Mouse (Mus musculus): Measurements from ENCODE around the gene Vwa1. TPM values are rescaled to one million over a fixed set of nuclear protein-coding genes. Genes with fewer than 3 reads are reported as not detected.

The Vwa1 gene
- total RNA-seq, 2 experiments from 2014 or later, result 10.4 to 11.9 TPM

DNA sequence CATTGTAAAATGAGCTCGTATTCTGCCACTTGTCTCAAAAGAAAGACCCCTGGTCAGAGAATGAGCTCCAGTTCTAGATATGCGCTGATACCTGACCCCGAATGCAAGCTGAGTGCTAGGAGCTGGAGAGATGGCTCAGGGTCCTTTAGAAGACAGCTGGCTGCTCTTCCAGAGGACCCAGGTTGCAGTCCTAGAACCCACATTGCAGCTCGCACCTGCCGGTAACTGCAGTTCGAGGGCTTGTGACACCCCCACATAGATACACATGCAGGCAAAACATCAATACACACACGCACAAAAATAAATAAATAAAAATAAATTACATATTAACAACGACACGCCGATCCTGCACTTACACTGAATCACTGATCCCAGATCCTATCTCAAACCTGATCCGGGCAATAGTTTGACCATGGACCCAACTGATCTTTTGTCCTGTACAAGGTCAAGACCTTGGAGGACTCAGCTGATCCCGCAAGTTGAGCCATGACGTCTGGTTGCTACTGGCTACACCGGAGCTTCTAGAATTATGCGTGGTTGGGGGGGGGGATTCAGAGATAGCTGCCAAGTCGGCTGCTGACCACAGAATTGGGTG lies 9.1 kb upstream of the Vwa1 start:
- no peak for DNase-seq (ENCODE audit: low spot score in 2 of 2)

DNA sequence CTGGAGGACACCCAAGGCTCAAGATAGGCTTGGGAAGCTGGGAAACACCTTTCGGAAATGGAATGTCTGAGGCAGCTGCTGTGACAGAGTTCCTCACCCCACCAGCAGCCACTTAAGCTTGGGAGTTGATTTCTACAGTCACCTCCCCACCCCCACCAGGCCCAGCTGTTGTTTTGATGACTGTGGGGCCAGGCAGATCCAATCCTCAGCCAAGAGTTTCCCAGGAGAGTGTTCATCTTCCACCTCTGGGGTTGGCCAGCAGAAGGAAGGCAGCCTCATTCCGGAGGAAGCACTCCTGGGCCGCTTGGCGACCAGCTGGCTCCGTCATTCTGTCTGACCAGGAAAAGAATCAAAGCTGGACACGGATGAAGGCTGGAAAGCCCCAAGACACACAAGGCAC lies 6.4 kb upstream of the Vwa1 start:
- no peak for DNase-seq (ENCODE audit: low spot score in 2 of 2)

DNA sequence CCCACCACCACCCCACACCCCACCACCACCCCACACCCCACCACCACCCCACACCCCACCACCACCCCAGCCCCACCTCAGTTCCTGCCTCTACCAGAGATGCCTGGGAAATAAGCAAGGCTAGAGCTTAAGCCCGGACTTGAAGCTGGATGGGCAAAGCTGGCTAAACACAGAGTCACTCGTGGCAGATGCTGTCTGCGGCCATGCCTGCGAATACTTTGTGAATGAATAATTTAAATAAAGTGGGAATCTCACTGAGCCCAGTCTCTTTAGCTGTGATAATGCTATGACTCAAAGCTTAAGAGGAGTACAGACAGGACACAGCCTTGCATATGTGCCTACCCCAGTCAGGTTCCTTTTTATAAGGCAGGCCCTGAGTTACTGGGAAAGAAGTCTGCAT lies 5.0 kb upstream of the Vwa1 start:
- DNase-seq (ENCODE audit: low spot score in 2 of 2), result no peak

DNA sequence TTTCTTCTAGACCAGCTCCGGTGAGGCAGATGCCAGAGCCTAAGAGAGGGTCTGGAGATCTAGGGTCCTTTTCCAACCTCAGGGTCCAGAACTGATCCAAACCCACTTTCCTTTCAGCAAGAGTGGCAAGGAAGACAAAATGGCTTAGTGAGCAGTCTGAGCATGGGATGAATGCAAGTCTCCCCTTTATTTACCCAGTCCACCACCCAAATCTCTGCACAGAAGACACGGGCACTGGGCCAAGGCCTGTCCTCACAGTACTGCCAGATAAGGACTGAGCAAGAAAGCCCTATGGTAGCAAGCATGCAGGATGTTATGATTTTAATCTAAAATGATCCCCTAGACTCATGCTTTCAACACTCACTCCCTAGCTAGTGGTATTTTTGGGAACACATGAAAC lies 3.3 kb upstream of the Vwa1 start:
- DNase-seq (ENCODE audit: low spot score in 2 of 2), result no peak

DNA sequence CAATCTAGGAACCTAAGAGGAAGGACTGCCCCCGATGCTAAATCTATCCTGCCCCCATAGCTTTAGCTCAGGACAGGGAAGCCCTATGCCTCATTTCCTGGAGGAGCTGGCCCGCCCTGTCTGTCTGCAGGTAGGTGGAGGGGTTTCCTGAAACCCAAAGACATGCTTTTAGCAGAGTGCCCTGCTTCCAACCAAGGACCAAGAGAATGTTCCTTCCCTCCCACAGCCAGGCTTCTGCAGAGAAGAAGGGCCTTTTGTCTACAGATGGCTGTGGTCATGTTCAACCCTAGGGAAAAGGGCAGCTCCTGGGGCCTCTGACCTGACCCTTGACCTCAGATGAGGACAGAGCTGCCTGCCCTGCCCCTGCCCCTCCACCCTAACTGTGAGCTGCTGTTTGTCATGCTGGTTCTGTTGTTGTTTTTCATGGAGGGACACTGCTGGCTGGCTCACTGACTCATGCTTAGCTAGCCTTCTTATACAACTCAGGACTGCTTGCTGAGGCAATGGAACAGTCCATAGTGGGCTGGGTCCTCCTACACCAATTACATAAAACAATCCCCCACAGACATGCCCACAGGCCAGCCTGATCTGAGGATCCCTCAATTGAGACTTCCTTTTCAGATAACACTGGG lies 2.3 kb upstream of the Vwa1 start:
- no peak for DNase-seq (ENCODE audit: low spot score in 2 of 2)

DNA sequence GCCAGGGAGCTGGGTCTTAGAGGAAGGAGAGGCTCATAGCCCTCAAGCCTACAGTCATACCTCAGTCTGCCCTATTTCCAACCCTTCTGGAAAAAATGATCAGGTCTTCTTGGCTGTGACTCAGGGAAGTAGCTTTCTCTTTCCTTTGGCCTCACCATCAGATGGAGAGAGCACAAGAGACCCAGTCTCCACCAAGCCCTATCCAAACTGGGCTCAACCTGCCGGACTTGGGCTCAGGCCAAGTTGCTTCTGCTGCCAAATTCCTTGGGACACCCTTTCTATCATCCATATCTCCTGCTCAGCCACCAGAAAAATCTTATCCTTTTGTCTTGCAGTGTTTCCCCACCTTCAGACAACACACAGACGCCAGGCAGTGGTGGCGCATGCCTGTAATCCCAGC lies 1.4 kb upstream of the Vwa1 start:
- no peak for DNase-seq (ENCODE audit: low spot score in 2 of 2)

DNA sequence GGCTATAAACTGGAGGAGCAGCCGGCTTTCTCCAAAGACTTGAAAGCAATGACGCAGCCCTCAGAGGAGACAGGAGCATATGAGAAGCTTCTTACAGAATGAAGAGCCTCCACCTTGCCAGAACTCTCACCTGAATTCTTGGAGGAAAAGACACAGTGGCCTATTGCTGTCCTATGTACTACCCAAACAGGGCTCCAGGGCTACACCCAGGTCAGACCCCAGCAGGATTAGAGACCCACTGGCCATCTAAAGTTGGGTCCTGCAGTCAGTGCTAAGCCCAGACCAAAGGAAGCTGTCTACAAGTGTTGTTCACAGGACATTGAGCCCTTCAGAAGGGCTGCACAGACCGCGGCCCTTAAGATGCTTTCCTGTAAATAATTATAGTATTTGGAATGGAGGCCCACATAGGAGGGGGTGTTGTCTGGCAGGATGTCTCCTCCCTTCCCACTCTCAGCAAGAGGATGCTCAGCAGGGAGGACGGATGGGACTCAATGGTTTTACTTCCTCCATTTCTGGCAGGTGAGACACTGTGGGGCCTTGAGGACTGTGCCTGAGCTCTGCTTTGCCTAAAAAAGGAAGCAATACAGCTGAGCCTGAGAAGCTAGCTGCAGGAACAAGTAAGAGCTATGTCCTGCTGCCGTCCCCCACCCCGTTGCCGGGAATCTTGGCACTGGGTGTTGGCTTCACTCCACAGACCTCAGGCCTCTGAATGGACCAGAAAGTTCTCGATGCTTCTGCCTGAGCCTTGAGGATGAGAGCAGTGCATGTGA lies 658 bp upstream of the Vwa1 start:
- no peak for DNase-seq (ENCODE audit: low spot score in 2 of 2)

DNA sequence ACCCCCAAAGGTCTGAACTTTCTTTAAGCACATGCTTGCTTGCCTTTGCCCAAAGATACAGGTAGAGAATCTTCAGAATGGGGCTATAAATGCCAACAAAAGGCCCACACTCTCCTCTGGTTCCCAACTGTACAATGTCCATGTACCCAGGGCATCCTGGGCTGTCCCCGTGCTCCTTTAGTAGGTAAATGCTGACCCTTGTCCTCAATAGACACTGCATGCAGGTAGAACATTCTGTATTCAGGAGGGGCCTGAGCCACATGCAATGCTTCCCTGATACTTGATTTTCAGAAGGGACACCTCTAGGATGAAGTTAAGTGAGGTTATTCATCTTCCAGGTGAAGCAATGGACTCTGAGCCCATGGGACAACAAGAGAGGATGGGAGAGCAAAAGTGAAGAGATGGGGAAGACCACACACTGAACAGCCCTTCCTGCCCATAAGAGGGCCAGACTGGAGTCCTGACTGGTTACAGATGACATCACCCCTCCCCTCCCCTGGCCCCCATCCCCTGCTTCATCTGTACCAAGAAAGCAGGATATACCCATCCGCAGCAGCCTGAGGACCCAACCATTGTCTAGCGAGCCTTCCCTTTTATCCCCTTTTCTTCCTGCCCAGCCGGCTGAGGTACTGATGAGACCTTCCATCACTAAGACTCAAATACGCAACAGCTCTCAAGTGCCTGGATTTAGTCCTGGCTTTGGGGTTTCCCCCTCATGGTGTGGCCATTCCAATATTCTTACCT lies 991 bp downstream of the Vwa1 start:
- no peak for DNase-seq (ENCODE audit: low spot score in 2 of 2)

DNA sequence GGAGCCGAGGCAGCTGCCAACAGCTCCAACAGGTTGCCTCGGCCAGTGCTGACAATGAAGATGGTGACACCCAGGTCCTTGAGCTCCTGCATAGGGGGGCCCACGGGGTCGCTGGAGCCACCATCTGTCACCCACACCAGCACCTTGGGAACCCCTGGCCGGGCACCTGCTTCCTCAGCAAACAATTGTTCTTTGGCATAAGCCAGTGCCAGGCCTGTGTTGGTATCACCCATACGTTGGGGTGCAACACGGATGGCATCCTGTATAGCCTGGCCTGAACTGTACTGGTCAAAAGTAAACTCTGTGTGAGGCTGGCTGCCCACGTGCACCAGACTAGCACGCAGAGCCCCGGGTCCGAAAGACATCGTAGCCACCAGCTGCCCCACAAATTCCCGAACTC lies 1.7 kb downstream of the Vwa1 start:
- DNase-seq (ENCODE audit: low spot score in 2 of 2), result no peak

DNA sequence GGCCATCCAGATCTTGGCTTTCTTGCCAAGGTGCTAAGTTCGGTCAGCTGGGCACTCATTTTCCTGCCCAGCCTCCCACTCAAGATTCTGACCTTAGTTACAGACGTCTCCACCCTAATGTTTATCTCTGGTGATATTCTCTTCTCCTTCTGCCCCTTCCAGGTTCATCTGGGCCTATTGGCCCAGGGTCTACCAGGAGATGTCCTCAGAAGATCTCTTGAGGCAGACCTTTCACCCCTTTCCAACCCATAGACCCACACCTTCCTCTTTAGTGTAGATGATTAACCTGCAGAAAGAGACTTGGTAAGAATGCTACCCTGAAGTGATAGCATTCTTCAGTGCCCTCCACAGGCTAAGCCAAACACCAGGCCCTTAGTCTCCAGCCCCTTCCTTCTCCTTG lies 2.8 kb downstream of the Vwa1 start:
- DNase-seq (ENCODE audit: low spot score in 2 of 2), result no peak

DNA sequence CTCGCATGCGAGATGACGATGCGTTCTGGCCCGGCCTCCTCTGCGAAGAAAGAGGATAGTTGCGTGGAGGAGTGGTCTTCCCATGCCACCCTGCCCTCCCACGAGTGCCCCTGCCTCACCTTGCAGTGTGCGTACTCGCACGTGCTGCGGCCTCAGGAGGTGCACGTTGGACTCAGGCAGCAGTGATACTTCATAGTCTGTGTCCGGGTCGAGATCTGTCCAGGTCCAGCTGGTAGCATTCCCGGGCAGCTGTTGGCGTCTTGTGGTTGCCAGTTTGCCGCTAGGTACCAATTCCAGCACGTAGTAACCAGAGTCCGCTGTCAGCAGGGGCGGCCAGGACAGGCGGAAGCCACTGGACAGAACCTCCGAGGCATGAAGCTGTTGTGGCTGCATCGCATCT lies 3.9 kb downstream of the Vwa1 start:
- no peak for DNase-seq (ENCODE audit: low spot score in 2 of 2)

DNA sequence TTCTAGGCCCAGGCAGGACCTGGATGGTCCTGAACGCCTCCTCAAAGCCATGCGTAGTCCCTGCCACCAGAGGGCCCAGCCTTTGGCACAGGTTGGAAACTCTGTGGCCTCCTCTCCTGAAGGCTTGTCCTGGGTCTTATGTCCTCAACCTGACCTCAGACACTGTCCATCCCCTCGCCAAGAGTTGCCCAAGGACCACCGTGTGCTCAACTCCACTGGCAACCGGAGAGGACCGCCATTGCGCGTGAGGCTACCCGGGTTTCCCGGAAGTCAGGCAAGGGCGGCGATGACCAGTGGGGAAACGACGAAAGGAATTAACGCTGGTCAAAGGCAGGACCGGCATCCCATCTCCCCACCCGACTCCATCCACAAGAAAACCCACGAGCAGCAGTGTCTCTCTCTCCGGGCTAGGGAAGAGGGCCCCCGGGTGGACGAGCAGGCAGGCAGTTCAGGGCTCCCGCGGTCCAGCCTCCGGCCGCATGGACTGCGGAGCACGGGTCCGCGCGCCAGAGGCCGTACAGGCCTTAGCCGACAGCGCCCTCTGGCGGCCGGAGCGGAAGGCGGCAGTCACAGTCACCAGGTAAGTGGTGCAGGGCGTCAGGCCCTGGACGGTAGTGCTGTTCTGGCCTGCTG lies 4.5 kb downstream of the Vwa1 start:
- DNase-seq (ENCODE audit: low spot score in 2 of 2), result peak; percentile 80 to 93

DNA sequence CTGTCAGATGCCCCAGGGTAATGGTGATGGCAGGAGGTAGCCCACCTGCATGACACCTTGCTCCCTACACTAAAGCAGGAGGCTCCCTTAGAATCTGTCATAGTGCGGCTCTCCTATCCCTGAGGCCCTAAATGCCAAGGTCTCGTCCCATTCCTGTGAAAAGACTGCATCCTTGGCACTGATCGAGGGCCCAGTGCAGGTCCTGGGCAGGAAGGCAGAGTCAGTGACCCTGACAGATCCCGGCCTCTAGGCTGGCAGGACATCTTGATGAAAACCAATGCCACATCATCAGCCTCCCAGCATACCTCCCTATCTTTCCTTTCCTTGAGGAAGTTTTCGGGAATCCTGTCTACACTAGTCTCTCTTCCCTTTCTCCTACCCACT lies 5.0 kb downstream of the Vwa1 start:
- DNase-seq (ENCODE audit: low spot score in 2 of 2), result no peak

DNA sequence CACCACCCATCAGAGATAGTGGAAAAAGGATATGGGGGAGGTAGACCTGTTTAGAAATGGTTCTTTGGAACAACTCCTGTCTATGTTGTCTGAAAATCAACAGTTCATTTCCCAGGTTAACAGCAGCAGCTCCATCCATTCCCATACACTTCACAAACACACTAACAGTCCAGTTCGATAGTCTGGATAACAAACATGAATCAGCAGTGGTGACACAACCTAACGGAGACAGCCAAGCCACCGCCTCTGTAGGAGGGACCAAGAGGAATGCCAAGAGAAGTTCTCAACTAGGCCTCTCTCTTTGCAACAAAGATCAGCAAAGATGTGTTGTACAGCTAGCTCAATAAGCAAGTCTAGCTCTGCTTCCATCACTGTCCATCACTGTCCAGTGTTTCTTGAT lies 12.1 kb downstream of the Vwa1 start:
- no peak for DNase-seq (ENCODE audit: low spot score in 2 of 2)

DNA sequence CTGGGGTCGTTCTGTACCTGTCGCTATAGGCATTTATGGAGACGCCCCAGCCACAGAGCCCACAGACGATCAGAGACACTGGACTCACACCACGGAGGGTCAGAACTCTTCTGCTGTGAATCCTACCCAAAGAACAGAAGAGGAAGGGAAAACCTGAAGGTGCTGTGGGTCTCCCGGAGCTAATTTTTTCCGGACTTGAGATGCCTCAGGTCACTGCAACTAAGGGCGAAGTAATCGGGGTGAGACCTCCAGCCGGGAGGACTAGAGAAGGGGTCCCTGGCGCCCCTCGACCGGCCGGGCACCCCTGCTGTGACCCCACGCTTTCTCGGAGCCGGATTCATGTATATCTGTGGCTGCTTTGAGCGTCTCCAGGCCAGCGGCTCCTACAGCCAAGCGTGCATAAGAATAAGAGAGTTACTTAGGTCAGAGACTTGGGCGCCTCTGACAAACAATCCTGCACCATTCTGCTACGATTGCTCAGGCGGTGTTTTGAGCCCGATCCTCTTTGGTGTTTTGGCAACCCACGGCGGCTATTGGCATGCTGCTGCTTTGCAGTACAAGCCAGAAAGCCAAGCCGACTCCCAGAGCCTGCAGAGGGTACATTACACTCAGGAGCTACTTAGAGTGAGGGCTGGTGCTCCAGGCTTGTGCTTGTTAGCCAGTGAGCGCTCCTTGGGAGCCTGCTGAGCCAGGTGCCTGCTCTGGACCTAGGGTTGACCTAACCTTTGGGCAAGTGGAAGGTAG lies 13.0 kb downstream of the Vwa1 start:
- no peak for DNase-seq (ENCODE audit: low spot score in 2 of 2)

DNA sequence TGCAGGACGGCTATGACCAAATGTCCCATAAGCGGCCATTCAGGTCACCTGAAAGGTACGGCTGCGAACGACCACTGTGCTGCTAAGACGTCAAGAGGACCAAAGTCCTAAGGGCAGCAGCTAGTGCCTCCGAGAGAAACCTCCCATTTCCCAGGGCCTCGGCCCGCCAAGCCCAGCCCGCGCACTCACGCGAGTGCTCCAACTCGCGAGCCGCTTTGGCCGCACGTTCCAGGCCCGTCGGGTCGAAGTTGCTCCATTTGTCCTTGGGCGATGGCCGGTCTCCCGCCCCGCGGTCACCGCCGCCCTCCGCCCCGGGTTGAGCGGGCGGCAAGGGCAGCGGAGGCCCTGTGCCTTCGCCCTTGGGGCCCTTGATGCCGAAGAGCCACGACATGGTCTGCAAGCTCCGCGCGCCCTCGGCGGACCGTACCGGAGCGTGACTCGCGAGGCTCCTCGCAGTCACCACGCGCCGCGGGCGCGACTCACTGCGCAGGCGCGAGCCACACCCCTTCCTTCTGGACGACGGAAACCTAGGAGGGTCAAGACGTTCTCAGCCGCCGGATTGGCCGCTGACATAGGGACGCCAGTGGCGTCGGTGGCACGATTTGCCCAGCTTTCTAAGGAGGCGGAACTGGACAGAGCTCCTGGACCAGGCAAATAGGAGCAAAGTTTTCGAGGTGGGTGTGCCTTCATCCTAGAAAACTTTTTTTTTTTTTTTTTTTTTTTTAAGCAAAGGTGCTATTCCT lies 13.7 kb downstream of the Vwa1 start, which contains the start of gene Atad3a:
Gene Atad3a, minus strand, starts transcription at position 481 of the 743 bp plus-strand sequence.
- peak; percentile 95 to 98 for DNase-seq (ENCODE audit: low spot score in 2 of 2)

DNA sequence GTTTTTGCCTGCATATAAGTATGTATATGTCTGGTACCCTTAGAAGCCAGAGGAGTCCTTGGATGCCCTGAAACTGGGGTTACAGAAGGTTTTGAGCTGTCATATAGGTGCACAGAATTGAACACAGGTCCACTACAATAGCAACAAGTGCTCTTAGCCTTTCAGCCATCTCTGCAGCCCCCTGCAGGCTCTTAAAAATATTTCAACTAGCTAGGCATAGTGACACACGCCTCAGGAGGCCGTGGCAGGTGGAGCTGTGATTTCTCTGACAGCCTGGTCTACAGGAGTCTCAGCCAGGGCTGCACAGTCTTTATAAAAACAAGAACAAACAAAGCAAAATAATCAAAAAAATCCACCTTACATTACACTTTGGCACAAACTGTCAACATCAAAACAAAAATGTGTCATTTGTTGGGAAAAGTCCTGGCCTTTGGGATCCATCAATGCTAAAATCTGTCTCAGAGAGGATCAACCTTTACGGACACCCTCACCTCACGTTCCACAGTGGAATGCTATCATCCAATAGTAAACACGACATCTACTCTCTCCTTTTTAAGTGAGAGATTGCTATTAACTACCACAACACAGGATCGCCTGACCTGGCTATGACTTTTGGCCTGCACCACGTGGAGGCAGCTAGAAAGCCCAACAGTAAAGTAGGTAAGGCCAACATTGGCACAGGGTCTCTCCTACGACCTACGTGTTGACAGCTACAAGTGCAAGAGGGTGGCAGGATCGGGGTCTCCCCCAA lies 14.5 kb downstream of the Vwa1 start:
- DNase-seq (ENCODE audit: low spot score in 2 of 2), result no peak

DNA sequence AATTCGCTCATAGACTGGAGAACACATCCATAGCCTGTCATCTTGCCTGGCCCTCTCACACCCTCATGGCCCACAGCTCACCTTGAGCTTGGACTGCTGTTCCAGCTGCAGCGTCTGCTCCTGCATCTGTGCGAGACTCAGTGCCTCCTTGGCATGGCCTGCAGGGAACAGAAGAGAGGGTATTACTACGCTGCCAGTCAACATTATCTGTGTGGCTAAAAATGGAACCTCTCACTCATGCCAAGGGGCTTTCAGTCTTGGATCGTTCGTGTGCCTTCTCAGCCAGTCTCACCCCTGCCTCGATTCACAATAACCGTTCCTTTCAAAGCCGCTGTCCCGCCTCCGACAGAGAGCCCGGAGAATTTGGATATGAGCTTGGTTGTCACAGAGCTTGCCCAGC lies 17.5 kb downstream of the Vwa1 start:
- no peak for DNase-seq (ENCODE audit: low spot score in 2 of 2)

Measured in layer of hippocampus, adult 18-20 months (tissue).